Mouse (Mus musculus) common myeloid progenitor, adult 5-6 weeks (primary cell): Measurements from ENCODE around the gene Wdr13. TPM values are rescaled to one million over a fixed set of nuclear protein-coding genes. Genes with fewer than 3 reads are reported as not detected.

Experiments
- total RNA-seq: library from RNA; stranded (forward); fragments of 200-1000, 187-1606 nt; gene quantifications from 2 replicates; pipeline ENCODE4 v1.2.3, GENCODE M21; 2017

The Wdr13 gene
- total RNA-seq, 1 experiment from 2014 or later: 25.8 TPM

Other genes with a start within 250 kb of the Wdr13 start
- gene Slc35a2, start 248.9 kb downstream of the Wdr13 start, total RNA-seq: 10.5 and 13.2 TPM in 2 replicates
- gene Pqbp1, start 233.6 kb downstream of the Wdr13 start, total RNA-seq: 156 and 162 TPM in 2 replicates
- 42.2 and 54.8 TPM in 2 replicates for gene Timm17b, start 233.5 kb downstream of the Wdr13 start, total RNA-seq
- gene Gm10491, start 225.1 kb downstream of the Wdr13 start, total RNA-seq: not detected in 2 replicates
- gene Gm10490, start 223.3 kb downstream of the Wdr13 start, total RNA-seq: not detected in 2 replicates
- not detected in 2 replicates for gene Pcsk1n, start 213.1 kb downstream of the Wdr13 start, total RNA-seq
- not detected in 2 replicates for gene Eras, start 204.3 kb downstream of the Wdr13 start, total RNA-seq
- 11.0 and 13.1 TPM in 2 replicates for gene Hdac6, start 185.0 kb downstream of the Wdr13 start, total RNA-seq
- 46.7 and 51.4 TPM in 2 replicates for gene Gata1, start 154.8 kb downstream of the Wdr13 start, total RNA-seq
- not detected in 2 replicates for gene Glod5, start 114.4 kb downstream of the Wdr13 start, total RNA-seq
- 60.0 and 70.0 TPM in 2 replicates for gene Suv39h1, start 58.1 kb downstream of the Wdr13 start, total RNA-seq
- gene Was, start 42.4 kb downstream of the Wdr13 start, total RNA-seq: 68.8 and 74.5 TPM in 2 replicates
- gene Rbm3, start 13.0 kb upstream of the Wdr13 start, total RNA-seq: 1,314 and 1,321 TPM in 2 replicates
- gene Tbc1d25, start 43.3 kb upstream of the Wdr13 start, total RNA-seq: 5.2 and 7.3 TPM in 2 replicates
- gene Ebp, start 60.6 kb upstream of the Wdr13 start, total RNA-seq: 58.5 and 66.5 TPM in 2 replicates
- 0.05 TPM in 1 of 2 replicates, not detected in the other for gene Porcn, start 73.6 kb upstream of the Wdr13 start, total RNA-seq
- gene Ftsj1, start 119.5 kb upstream of the Wdr13 start, total RNA-seq: 20.6 and 26.4 TPM in 2 replicates
- 18.5 and 20.0 TPM in 2 replicates for gene Slc38a5, start 138.2 kb upstream of the Wdr13 start, total RNA-seq
- not detected in 2 replicates for gene Ssxb10, start 194.5 kb upstream of the Wdr13 start, total RNA-seq
- gene Ssxb9, start 234.1 kb upstream of the Wdr13 start, total RNA-seq: not detected in 2 replicates